Mouse (Mus musculus) layer of hippocampus, postnatal 10 days (tissue): ENCODE measurements around the gene Psmd7. TPM values are rescaled to one million over a fixed set of nuclear protein-coding genes. Genes with fewer than 3 reads are reported as not detected.

Source experiments
- DNase-seq, 2 experiments: peaks; one replicate each; pipeline ENCODE4 v3.0.0; 2021; ENCODE audit warnings: low spot score in 2 of 2
- total RNA-seq, 2 experiments: library from RNA; stranded (reverse); gene quantifications; 2 replicates each; pipeline ENCODE4 v1.2.3; 2021

Psmd7 gene
- total RNA-seq, 2 experiments from 2014 or later: 112 to 116 TPM

- DNase-seq: no peak
Measured at GRCm38 (mm10) chr8:107578541-107578940, 9.7 kb downstream of the Psmd7 start.

- DNase-seq: no peak
Measured at GRCm38 (mm10) chr8:107578132-107578531, 10.1 kb downstream of the Psmd7 start.

GRCm38 (mm10) chr8:107577640-107578039 lies 10.6 kb downstream of the Psmd7 start:
- DNase-seq: no peak

- DNase-seq: peak; percentile 92 to 93
Measured at GRCm38 (mm10) chr8:107576702-107577101, 11.6 kb downstream of the Psmd7 start.

- no peak for DNase-seq
Measured at GRCm38 (mm10) chr8:107574771-107575170, 13.5 kb downstream of the Psmd7 start.

GRCm38 (mm10) chr8:107572497-107572896 lies 15.8 kb downstream of the Psmd7 start:
- DNase-seq: peak; percentile 69 to 75

GRCm38 (mm10) chr8:107571486-107572135 lies 16.7 kb downstream of the Psmd7 start:
- no peak for DNase-seq

GRCm38 (mm10) chr8:107571046-107571445 lies 17.2 kb downstream of the Psmd7 start:
- no peak for DNase-seq

GRCm38 (mm10) chr8:107562164-107562563 lies 26.1 kb downstream of the Psmd7 start:
- DNase-seq: no peak

- no peak for DNase-seq
Measured at GRCm38 (mm10) chr8:107560820-107561536, 27.3 kb downstream of the Psmd7 start.

- no peak for DNase-seq
Measured at GRCm38 (mm10) chr8:107556511-107556936, 31.7 kb downstream of the Psmd7 start.

GRCm38 (mm10) chr8:107555231-107555630 lies 33.0 kb downstream of the Psmd7 start:
- no peak for DNase-seq

- no peak for DNase-seq
Measured at GRCm38 (mm10) chr8:107552234-107552633, 36.0 kb downstream of the Psmd7 start.

GRCm38 (mm10) chr8:107546817-107547216 lies 41.4 kb downstream of the Psmd7 start:
- DNase-seq: no peak

GRCm38 (mm10) chr8:107546154-107546553 lies 42.1 kb downstream of the Psmd7 start:
- DNase-seq: peak; percentile 48 to 54

GRCm38 (mm10) chr8:107545621-107546152 lies 42.6 kb downstream of the Psmd7 start:
- DNase-seq: no peak

GRCm38 (mm10) chr8:107544651-107545174 lies 43.6 kb downstream of the Psmd7 start:
- DNase-seq: peak in 1 of 2 experiments; percentile 32

- no peak for DNase-seq
Measured at GRCm38 (mm10) chr8:107544211-107544610, 44.1 kb downstream of the Psmd7 start.

- no peak for DNase-seq
Measured at GRCm38 (mm10) chr8:107543714-107544113, 44.5 kb downstream of the Psmd7 start.

GRCm38 (mm10) chr8:107542151-107542550 lies 46.1 kb downstream of the Psmd7 start:
- DNase-seq: no peak

- DNase-seq: no peak
Measured at GRCm38 (mm10) chr8:107541369-107541768, 46.9 kb downstream of the Psmd7 start.

GRCm38 (mm10) chr8:107540623-107541022 lies 47.6 kb downstream of the Psmd7 start:
- no peak for DNase-seq
